Mouse (Mus musculus) embryonic fibroblast, embryonic 13.5 days (primary cell): ENCODE data around the gene Hist1h2ao. TPM values are rescaled to one million over a fixed set of nuclear protein-coding genes. Genes with fewer than 3 reads are reported as not detected.

Source experiments
- H3K27ac ChIP-seq: 2 replicates; pipeline ENCODE4 v1.5.1; 2012; ENCODE audit warnings: low read length, control low read depth, inconsistent platforms; ENCODE audit not compliant: insufficient read depth
- H3K4me1 ChIP-seq: 2 replicates; pipeline ENCODE4 v1.6.1; 2011; ENCODE audit warnings: low read length; ENCODE audit not compliant: control insufficient read depth, insufficient read depth
- H3K4me3 ChIP-seq: 2 replicates; pipeline ENCODE4 v1.5.1; 2011; ENCODE audit warnings: mild to moderate bottlenecking, control low read depth, low read length; ENCODE audit not compliant: insufficient read depth
- CTCF ChIP-seq: IDR thresholded peaks from 2 replicates; pipeline ENCODE4 v1.5.1; 2011; ENCODE audit warnings: mild to moderate bottlenecking, control low read depth, low read length, moderate library complexity, borderline replicate concordance; ENCODE audit not compliant: insufficient read depth
- POLR2A ChIP-seq: IDR thresholded peaks from 2 replicates; pipeline ENCODE4 v1.6.1; 2011; ENCODE audit warnings: low read depth, mild to moderate bottlenecking, control low read depth, low read length, moderate library complexity
- polyA plus RNA-seq: library from polyadenylated mRNA; stranded (reverse); fragments of >200 nt; gene quantifications from 2 replicates; pipeline ENCODE4 v1.2.4, GENCODE M21; 2011; ENCODE audit warnings: low read depth; ENCODE audit not compliant: missing spikeins, insufficient read length

Hist1h2ao gene
- polyA plus RNA-seq, 1 experiment, result not detected

DNA sequence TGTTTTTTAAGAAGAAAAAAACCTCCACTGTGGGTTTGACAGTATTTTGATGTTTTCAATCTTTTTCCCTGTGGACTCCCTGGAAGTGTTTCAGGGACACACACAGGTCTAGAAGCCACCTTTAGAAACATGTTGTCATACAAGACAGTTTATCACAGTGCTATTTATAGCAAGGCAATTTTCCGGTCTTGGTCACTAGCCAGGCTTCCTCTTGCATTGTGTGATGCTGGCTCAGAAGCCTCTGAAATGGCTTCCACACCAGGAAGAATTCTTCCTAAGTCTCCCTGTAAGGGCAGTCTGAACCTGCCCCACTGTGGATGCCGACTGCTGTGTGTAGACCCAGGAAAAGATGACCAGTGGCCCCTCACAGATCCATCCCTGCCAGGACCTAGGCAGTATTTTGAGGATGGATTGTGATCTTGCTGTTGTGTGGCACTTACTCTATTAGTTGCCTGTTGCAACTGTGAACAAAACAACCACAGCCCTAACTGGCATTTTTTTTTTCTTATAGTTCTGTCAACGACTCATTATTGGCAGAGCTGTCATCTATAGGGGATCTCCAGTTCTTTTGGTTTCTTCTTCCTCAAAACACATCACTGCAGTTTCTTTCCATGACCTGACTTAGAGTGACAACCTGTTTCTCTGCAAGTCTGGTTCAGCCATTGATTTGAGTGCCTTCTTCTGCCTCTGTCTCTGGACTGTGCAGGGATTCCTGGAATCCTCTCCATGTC is 42.1 kb downstream of the Hist1h2ao start:
- TF ChIP-seq CTCF (no peak), POLR2A (no peak)
- Histone ChIP-seq H3K4me3 (no peak overlapping the region), H3K27ac (no peak overlapping the region), H3K4me1 (peaks cover 4% of the 10 kb centered on the region; the same call in 1 of the 2 replicates)

DNA sequence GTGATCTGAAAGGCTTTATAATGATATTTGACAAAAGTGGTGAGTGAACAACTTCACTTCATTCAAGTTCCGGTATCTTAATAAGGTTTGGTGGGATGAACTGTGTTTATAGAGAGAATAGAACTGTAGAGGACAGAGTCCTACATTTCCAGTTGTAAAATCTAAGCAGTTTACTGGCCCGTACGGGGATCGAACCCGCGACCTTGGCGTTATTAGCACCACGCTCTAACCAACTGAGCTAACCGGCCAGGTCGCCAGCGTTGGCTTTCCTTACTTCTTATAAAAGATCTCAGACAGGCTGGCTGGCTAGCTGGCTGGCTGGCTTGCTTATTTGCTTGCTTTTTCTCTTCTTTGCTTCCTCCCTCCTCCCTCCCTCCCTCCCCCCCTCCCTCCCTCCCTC is 44.9 kb downstream of the Hist1h2ao start:
- H3K27ac ChIP-seq, result no peak overlapping the region
- no peak for TF ChIP-seq CTCF
- no peak for TF ChIP-seq POLR2A
- H3K4me1 ChIP-seq, result peaks cover 4% of the 10 kb centered on the region; the same call in 1 of the 2 replicates

GRCm38 (mm10) chr13:21855698-21856162 is 45.5 kb downstream of the Hist1h2ao start:
- H3K4me3 ChIP-seq, result peak overlapping the region; percentile 97
- TF ChIP-seq CTCF (no peak), POLR2A (no peak)
- no peak overlapping the region for H3K27ac ChIP-seq
- peaks cover 4% of the 10 kb centered on the region; the same call in 1 of the 2 replicates for H3K4me1 ChIP-seq

More for the DNA sequence above, 44.9 kb downstream of the Hist1h2ao start:
- H3K4me3 ChIP-seq, result no peak overlapping the region

Other genes starting within 250 kb of the Hist1h2ao start
- gene Olfr1364, start 228.7 kb upstream of the Hist1h2ao start, polyA plus RNA-seq, result not detected in 2 replicates
- gene Olfr1362, start 196.4 kb upstream of the Hist1h2ao start, polyA plus RNA-seq, result not detected in 2 replicates
- gene Olfr11, start 167.9 kb upstream of the Hist1h2ao start, polyA plus RNA-seq, result not detected in 2 replicates
- not detected in 2 replicates for gene Olfr1361, start 147.1 kb upstream of the Hist1h2ao start, polyA plus RNA-seq
- not detected in 2 replicates for gene Olfr1360, start 133.1 kb upstream of the Hist1h2ao start, polyA plus RNA-seq
- gene Olfr1359, start 112.4 kb upstream of the Hist1h2ao start, polyA plus RNA-seq, result not detected in 2 replicates
- 3.5 TPM in 1 of 2 replicates, not detected in the other for gene Hist1h2bl, start 94.3 kb upstream of the Hist1h2ao start, polyA plus RNA-seq
- gene Hist1h2ai, start 94.0 kb upstream of the Hist1h2ao start, polyA plus RNA-seq, result 5.0 TPM in 1 of 2 replicates, not detected in the other
- 3.4 TPM in 1 of 2 replicates, not detected in the other for gene Hist1h3h, start 92.8 kb upstream of the Hist1h2ao start, polyA plus RNA-seq
- gene Hist1h2bm, start 88.4 kb upstream of the Hist1h2ao start, polyA plus RNA-seq, result 5.5 and 9.1 TPM in 2 replicates
- gene Hist1h4j, start 75.4 kb upstream of the Hist1h2ao start, polyA plus RNA-seq, result 2.6 and 4.1 TPM in 2 replicates
- gene Hist1h4k, start 60.0 kb upstream of the Hist1h2ao start, polyA plus RNA-seq, result 1.9 and 7.3 TPM in 2 replicates
- gene Hist1h2ak, start 56.6 kb upstream of the Hist1h2ao start, polyA plus RNA-seq, result 5.3 TPM in 1 of 2 replicates, not detected in the other
- gene Hist1h2bn, start 56.3 kb upstream of the Hist1h2ao start, polyA plus RNA-seq, result 2.4 and 9.6 TPM in 2 replicates
- gene Hist1h1b, start 29.8 kb upstream of the Hist1h2ao start, polyA plus RNA-seq, result 2.3 and 7.8 TPM in 2 replicates
- gene Hist1h3i, start 27.1 kb upstream of the Hist1h2ao start, polyA plus RNA-seq, result 4.3 and 8.6 TPM in 2 replicates
- gene Hist1h2an, start 23.2 kb upstream of the Hist1h2ao start, polyA plus RNA-seq, result not detected in 2 replicates
- 1.0 TPM in 1 of 2 replicates, not detected in the other for gene Hist1h2bp, start 23.0 kb upstream of the Hist1h2ao start, polyA plus RNA-seq
- gene Hist1h2bq, start 268 bp upstream of the Hist1h2ao start, polyA plus RNA-seq, result 1.0 and 2.3 TPM in 2 replicates
- gene Hist1h4m, start 1.3 kb downstream of the Hist1h2ao start, polyA plus RNA-seq, result not detected in 2 replicates
- 18.9 and 28.6 TPM in 2 replicates for gene Hist1h4n, start 21.7 kb downstream of the Hist1h2ao start, polyA plus RNA-seq
- 18.2 and 27.0 TPM in 2 replicates for gene Hist1h2ap, start 23.0 kb downstream of the Hist1h2ao start, polyA plus RNA-seq
- 1.9 TPM in 1 of 2 replicates, not detected in the other for gene Hist1h2br, start 23.3 kb downstream of the Hist1h2ao start, polyA plus RNA-seq
- 2.9 and 5.0 TPM in 2 replicates for gene Zfp184, start 134.6 kb downstream of the Hist1h2ao start, polyA plus RNA-seq
- 0.23 and 0.32 TPM in 2 replicates for gene Pom121l2, start 170.7 kb downstream of the Hist1h2ao start, polyA plus RNA-seq
- gene Prss16, start 199.3 kb downstream of the Hist1h2ao start, polyA plus RNA-seq, result 0.37 and 0.98 TPM in 2 replicates
- gene Hist1h2ah, start 225.1 kb downstream of the Hist1h2ao start, polyA plus RNA-seq, result 1.3 TPM in 1 of 2 replicates, not detected in the other
- gene Hist1h2bk, start 225.4 kb downstream of the Hist1h2ao start, polyA plus RNA-seq, result 16.3 and 22.3 TPM in 2 replicates
- 5.6 and 9.1 TPM in 2 replicates for gene Hist1h4i, start 230.9 kb downstream of the Hist1h2ao start, polyA plus RNA-seq
- gene Hist1h2ag, start 232.5 kb downstream of the Hist1h2ao start, polyA plus RNA-seq, result 2.6 TPM in 1 of 2 replicates, not detected in the other
- 4.1 and 8.4 TPM in 2 replicates for gene Hist1h2bj, start 232.7 kb downstream of the Hist1h2ao start, polyA plus RNA-seq